Mouse (Mus musculus): ENCODE measurements around the gene Xpot.

DNA sequence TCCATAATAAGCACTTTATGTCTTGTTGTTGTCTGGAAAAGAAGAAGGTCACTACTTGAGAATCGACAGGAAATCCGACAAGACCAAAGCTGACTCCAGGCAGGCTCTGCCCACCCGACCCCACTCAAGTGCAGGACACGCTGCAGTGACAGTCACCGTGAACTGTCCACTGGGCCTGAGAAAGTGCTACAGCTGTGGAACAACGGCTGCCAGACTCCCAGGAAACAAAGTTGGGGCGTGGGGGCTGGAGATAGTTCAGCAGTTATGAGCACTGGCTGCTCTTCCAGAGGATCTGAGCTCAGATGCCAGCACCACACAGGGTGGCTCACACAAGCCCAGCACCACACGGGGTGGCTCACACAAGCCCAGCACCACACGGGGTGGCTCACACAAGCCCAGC is 49.8 kb downstream of the Xpot start:
- TF ChIP-seq CTCF (IDR thresholded peaks at IDR 0.05; ENCODE audit: low read depth) = no peak
- no peak for TF ChIP-seq EP300 (IDR thresholded peaks at IDR 0.05; ENCODE audit: low read depth)
